Mouse (Mus musculus) left cerebral cortex, postnatal 36 days (tissue): ENCODE results near the gene Eml4. TPM values are rescaled to one million over a fixed set of nuclear protein-coding genes. Genes with fewer than 3 reads are reported as not detected.
A peak's percentile ranks its signal among the peaks of the same experiment; 100 is the strongest.

Experiments used
- DNase-seq, 2 experiments: peaks; one replicate each; pipeline ENCODE4 v3.0.0; 2021 to 2022; ENCODE audit warnings: low spot score in 2 of 2, mixed read lengths in 1 of 2
- intact Hi-C: fragments of 180-260 bp; cut with DNase I; formaldehyde crosslinking; loops from one replicate; pipeline ENCODE4 v1.15.1; 2025
- total RNA-seq, 2 experiments: library from RNA; stranded (reverse); gene quantifications; 2 replicates each; pipeline ENCODE4 v1.2.3; 2021

Eml4 gene
- total RNA-seq, 2 experiments from 2014 or later, result 20.2 to 23.1 TPM

DNA sequence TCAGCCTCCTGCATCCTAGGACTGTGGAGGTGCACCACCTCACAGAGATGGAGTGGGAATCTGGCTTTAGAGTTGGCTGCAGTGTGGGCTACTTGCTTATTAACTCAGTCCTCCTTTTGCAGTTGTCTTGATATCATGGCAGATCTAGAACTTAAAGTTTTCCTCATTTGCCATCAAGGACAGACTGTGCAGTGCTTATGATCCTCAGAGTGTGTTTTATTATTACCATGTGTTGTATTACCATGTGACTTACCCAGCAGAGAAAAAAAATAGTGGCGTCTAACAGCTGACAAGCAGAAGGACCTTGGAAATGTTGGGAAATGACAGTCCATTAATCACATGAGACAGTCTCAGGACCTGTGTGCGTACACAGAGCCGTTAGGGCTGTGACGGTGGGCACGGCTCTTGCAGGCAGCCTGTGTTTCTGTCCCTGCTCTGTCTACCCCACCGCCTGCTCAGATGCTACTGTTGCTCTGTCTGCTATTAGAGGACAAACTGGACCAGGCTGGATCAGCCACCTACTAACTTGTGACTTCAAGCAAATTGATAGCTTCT is 116.0 kb downstream of the Eml4 start:
- intact Hi-C loops, result no loop called here
- DNase-seq, result no peak

DNA sequence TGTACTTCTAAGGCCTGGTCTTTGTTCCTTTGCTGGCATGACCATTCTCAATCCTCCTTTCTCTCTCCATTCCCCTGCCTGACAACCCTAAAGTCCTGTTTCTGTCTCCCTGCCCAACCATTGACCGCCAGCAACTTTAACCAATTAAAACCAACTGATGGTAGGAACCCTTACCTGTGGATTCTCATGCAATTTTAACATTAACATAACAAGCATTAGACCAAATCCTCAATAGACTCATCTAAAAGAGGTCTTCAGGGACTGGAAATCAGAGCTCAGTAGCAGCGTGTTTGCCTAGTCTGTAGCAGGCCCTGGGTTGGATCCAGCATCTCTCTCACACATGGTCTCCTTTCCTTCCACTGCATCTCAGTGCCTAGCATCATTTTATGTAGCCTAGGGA is 118.9 kb downstream of the Eml4 start:
- intact Hi-C loops, result no loop called here
- no peak for DNase-seq

DNA sequence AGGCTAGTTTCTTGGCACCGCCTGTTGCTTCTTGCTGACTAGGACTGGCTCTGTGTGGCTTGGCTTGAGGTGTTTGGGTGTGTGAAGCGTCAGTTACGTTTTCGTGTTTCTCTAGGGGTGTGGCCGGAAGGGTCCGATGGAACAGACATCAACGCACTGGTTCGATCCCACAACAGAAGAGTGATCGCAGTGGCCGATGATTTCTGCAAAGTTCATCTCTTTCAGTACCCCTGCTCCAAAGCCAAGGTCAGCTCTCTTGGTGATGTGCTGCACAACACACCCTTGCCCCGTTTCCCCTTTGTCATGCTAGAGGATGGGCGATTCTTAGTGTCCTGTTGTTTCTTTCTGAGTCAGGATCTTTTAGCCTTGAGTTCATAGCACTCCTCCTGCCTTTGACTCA is 126.4 kb downstream of the Eml4 start:
- no peak for DNase-seq
- intact Hi-C loops, result no loop called here

DNA sequence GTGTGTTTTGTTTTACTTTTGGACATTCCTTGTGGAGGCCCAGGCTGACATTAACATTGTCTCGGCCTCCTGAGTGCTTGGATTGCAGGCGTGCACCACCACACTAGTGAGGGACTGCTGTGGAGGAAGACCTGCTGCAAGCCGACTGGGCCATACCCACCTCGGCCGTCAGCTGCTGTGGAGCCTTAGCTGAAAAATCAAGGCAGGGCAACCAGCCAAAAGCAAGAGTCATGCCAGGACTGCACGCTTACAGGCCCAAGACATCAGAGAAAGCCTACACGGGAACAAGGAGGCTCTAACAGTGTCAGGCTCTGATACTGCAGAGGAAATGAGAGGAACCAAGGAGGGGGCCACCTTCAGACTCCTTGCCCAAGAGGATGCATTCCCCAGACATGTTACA is 130.8 kb downstream of the Eml4 start:
- intact Hi-C loops, result no loop called here
- DNase-seq, result no peak

DNA sequence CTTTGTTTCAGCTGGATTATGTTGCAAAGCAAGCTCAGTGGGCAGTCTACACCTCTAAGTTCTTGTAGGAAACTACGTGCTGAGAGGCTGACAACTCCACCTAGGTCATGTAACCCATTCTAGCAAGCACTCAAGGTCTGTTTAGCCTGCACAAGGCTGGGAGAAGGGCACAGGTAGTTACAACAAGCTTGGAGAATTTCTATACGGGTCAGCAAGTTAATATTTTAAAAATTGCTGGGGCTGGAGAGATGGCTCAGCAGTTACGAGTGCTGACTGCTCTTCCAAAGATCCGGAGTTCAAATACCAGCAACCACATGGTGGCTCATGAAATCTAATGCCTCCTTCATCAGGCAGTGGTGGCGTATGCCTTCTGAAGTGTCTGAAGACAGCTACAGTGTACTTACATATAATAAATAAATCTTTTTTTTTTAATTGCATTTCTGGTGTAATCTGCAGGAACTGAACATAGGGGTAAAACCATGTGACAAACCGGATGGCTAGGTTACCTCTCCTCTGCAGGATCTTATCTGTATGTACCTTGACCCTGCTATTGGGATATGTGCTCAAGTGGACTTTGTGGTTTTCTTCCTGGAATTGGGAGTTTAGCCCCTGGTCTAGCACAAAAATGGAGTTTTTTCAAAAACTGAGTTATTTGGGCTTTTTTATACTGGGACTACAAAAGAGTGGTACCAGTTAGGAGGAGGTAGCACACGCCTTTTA is 132.2 kb downstream of the Eml4 start:
- DNase-seq, result no peak
- intact Hi-C loops, result no loop called here

DNA sequence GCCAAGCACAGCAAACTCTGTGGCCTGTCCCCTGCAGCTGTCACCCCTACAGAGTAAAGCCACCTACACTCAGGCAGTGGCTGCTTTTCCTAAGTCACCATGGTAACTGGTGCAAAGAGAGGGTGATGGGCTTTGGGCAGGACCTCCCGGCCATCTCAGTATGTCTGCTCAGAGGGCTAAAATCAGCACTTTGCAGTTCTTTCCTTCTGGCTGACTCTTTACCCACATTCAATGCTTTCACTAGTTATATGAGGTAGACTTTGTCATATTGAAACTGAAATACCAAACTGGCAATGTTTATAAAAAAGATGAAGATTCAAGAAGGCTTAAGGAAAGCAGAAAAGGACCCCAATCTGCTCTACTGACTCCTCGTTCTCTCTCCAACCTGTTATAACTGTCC is 133.1 kb downstream of the Eml4 start:
- intact Hi-C loops, result no loop called here
- no peak for DNase-seq

DNA sequence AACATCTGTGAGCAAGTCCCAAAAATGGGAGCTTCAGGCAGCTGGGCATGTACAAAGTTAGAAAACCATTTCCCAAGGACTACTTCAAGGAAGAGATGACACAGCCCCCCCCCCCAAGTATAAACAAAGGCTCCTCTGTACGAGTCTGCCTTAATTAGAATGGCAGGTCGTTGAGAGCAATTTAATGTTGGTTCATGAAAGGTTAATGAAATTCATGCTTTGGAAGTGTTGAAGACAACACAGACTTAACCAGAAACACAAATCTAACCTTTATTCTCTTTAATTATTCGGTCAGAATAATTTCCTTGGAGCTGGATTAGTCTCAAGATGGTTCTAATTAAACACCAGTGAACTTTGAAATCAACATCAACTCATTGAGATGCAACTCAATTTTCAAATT is 137.0 kb downstream of the Eml4 start:
- no peak for DNase-seq
- intact Hi-C loops, result no loop called here

DNA sequence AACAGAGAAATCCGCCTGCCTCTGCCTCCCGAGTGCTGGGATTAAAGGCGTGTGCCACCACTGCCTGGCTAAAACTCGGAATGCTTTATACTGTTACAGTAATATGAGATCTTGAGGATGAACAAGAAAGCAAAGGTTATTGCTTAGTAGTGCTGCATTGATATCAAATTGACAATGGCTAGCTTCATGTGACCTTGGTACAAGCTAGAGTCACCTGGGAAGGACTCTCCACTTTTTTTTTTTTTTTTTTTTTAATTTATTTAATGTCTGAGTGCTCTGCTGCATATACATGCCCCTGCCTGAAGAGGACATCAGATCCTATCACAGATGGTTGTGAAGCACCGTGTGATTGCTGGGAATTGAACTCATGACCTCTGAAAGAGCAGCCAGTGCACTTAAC is 148.2 kb downstream of the Eml4 start:
- intact Hi-C loops, result no loop called here
- no peak for DNase-seq

DNA sequence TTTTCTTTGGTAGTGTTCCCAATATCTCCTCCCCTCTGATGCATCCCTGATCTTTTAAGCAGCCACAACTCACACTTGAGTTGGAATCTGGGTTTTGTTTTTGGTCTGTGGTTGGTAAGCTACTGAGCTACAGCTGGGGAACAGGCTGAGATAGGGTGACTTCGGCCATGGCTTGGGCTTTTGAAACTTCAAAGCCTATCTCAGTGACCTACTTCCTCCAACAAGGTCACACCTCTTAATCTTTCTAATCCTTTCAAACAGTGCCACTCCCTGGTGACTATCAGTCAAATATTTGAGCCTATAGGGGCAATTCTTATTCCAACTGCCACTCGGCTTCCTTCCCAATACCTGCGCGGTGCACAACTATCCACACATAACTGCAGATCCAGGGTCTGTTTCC is 149.0 kb downstream of the Eml4 start:
- DNase-seq, result no peak
- intact Hi-C loops, result no loop called here

DNA sequence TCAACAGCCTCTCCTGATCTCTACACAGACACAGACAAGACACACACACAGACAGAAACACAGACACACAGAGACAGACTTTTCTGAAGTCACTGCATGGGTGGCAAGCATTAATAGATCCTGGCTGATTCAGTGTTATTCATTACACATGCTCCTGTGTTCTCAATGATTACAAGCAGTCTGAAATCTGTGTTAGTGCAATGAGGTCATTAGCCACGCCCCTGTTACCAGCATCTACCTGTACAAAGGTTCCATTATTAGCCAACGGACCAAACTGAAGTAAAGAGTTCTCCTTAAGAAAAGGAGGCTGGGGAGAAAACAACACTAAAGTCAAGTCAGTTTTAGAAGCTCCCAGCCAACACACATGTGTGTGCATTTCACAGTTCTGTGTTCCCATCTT is 153.0 kb downstream of the Eml4 start:
- DNase-seq, result no peak
- intact Hi-C loops, result no loop called here

DNA sequence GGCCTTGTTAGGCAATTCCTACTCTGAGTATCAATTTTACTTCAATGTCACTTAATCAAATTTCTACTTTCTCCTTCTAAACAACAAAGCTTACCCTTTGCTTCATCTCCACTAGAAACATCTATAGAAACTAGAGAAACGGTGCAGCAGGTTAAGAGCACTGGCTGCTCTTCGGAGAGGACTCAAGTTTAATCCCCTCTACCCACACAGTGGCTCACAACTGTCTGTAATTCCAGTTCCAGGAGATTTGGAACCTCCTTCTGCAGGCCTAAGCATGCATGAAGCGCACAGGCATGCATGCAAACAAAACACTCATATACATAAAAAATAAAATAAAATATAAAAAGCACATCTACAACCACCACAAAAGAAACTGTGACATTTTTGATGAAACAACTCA is 161.4 kb downstream of the Eml4 start:
- DNase-seq, result no peak
- intact Hi-C loops, result loop anchor here (5.0 to 10.0 kb wide), 3 partner anchors 120 to 237 kb away; partner anchors contain the start of genes Eml4 and Kcng3

DNA sequence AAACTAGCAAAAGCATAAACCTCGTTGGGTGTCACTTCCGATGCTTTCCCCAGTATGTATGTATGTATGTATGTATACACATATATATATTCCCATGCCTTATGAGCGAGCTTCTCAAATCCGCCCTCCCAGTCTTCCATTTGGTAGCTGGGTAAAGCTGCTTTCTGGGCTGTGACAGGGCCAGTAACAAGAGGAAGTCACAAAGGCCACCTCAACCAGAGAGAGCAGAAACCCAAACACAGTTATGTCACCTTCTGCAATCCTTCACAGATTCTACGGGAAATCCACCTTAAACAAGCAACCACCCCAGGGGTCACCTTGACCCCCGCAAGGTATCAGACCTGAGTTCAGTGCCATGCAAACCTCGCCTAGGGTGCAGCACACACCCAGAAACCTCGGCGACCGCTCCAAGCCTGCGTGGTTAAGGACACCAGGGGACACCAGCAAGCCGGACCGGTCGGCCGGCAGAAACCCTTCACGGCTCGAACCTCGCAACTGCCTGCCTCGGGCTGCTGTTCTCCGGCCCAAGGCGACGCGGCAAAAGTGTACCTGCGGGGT is 163.0 kb downstream of the Eml4 start:
- no peak for DNase-seq

DNA sequence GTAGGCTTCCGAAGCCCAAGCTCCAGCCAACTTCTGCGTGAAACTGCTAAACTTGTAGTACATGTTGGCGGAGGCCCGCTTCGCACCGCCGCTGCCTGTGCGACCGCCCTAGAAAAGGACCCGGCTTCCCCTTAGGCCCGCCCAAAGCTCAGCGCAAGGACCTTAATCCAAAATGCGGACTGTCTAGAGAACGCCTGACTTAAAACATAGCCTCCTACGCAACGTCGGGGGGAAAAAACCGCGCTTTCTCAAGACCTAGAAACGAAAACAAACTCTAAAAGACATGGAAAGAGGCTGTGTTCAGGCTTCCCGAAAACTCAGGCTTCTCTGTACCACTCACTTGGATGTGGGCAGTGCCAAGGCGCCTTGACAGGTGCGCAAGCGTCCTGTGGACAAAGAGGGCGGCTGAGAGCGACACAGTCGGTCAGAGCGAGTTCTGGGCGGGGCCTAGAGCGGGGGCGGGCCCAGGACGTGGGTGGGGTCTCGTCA is 163.5 kb downstream of the Eml4 start:
- intact Hi-C loops, result loop anchor here (2.0 to 10.0 kb wide), 4 partner anchors 33 to 239 kb away; partner anchors contain the start of genes Eml4 and Kcng3
- peak; percentile 87 to 89 for DNase-seq

More for the DNA sequence above, 163.0 kb downstream of the Eml4 start:
- intact Hi-C loops, result loop anchor here (2.0 to 10.0 kb wide), 4 partner anchors 33 to 239 kb away; partner anchors contain the start of genes Eml4 and Kcng3

DNA sequence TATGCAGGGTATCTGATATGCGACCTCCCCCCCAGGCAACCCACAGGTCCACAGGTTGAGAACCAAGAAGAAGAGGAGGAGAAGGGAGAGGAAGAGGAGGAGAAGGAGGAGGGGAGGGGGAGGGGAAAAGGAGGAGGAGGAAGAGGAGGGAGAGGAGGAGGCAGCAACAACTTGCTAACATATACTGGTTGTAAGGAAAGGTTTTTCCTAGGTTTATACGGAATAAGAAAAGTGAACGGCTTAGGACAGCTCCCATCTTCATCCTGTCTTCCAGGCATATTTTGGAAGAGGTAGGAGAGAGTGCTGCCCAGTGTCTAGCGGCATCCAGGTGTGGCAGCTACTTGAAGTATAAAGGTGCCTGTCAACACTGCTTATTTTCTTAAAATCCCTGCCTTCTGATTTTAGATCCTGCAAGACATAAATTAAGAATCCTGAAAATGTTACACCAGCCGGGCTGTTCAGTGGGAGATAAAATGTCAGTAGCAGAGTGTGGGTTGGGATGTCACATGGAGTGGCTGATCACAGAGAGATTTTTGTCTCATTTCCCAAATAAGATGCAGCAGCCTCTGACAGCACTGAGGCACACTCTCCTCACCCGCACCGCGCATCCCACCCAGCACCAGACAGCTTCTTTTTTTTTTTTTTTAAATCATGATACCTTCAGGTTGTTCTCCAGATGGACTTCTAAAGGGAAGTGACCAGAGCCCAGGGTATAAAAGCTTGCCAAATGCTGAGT is 166.7 kb downstream of the Eml4 start, which contains the start of gene Cox7a2l:
Cox7a2l (minus strand) TSS at position 51 of the 736 bp plus-strand sequence.
- peak; percentile 63 to 68 for DNase-seq
- intact Hi-C loops, result loop anchor here (5.0 to 10.0 kb wide), 3 partner anchors 70 to 243 kb away; partner anchors contain the start of gene Eml4

DNA sequence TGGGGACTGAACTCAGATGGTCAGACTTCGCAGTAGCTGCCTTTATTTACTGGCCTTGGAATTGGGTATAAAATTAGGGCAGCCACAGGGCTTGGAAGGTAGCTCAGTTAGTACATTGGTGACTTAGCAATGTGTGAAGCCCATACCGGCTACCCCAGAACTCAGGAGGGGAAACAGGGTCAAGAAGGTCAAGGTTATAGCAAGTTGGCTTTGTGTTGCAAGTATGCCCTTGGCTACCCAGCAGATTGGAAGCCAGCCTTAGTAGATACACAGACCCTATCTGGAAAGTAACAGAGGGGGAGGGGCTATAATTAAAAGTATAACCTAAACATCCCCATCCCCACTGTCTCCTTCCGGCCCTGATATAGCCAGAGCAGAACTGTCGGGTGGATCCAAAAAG is 171.2 kb downstream of the Eml4 start:
- intact Hi-C loops, result no loop called here
- no peak for DNase-seq

DNA sequence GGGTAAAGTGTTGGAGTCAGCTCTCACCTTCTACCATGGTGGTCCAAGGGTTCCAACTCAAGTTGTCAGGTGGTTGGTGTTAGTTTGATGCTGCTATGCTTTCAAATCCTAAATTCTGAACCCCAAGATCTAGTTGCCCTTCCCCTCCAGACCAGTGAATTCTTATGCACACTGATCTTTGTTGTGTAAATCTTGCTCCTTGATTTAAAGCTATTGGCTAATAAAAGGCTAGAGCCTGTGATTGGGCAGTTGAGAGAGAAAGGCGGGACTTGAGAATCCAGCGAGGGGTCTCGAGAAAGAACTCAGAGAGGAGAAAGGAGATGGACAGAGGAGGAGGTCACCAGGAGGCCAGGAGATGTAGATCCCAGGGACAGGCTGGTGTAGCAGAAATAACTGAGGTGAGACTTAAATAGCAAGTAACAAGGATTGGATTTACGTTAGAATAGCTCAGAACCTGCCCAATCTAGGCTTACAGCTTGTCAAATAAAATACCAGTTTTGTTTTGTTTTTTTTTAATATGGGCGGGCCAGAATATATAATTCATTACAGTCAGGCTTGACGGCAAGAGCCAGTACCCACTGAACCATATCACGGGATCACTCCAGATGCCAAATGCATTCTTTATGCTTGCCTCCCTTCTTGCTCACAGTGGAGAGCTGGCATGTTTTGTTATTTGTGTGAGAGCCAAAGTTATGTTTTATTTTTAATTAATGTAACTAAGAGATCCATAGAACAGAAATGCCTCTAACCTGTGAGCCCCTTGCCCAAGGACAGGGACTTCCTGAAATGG is 172.1 kb downstream of the Eml4 start:
- intact Hi-C loops, result no loop called here
- DNase-seq, result no peak

DNA sequence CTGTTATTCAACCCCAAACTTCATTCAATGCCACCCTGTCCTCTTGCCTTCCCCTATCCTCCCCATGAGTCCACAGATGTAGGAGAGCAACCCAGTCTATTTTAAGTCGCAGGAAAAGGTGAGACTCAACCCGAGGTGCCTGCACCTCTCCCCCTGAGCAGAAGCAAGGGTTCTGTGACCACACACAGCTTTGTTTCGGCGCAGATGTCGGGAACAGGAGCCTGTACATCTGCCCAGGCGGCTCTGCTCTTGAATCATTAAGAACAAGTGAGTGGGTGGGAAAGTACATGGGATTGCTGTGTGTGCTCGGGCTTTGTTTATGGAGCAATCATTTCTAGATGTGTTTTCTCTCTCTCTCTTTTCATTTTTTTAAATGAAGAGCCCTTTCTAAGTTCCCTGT is 174.0 kb downstream of the Eml4 start:
- intact Hi-C loops, result no loop called here
- no peak for DNase-seq

DNA sequence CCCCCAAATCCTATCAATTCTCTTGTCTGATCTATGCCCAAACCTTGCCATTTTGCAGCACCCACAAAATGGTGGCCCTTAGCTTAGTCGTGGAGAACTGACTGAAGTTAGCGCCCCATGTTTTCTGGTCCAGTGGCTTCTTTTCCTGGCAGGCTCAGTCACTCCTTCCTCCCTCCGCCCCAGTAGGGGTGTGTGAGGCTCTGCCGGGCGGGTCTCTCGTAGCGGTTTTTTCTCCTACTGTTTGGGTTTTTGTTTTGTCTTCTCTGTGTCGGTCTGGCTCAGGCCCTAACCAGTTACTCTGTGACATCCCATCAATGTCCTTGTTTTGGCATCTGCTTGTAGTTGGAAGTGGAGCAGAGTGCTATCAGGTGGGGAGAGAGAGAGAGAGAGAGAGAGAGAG is 174.9 kb downstream of the Eml4 start:
- DNase-seq, result no peak
- intact Hi-C loops, result no loop called here

DNA sequence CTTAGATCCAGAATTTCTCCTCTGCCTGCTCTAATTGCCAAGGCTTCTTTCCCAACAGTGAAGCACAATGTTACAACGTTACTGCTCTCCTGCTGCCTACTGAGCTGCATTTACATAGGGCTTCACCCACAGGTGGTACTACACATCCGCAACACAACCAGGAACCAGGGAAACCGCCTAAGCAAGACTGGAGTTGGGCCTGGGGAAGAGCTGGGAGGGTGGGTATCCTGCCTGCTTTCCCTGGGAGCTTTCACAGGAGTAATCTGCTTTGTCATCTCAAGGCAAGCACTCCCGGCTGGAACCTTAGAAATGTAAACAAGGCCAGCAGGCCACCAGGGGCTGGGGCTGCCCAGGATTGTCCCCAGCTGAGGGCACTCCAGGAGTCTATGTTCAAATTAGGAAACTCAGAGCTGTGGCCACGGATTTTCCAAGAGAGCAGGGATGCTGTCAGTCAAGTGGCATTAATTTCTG is 175.4 kb downstream of the Eml4 start:
- intact Hi-C loops, result no loop called here
- DNase-seq, result no peak
